Mouse (Mus musculus): ENCODE measurements around the gene Vmn1r201.

Gene Vmn1r201

DNA sequence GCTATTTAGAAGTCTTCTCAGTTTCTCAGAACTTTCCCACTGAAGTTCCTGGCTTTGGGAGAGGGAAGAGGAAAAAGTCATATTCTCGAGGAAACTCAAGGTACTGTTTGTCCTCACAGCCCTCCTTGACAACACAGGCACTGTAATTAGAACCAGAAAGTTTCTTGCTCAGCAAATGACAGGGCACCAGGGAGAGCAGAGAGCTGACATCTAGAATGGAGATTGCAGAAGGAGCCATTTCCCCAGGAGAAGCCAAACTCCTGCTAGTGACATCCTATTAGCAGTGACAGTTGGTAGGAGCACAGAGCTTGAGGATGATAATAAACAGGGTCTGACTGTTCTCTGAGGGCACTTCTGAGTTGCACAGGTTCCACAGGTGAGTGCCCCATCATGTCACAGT, at the start of gene Vmn1r201:
TSS of gene Vmn1r201 (plus strand) at position 301 of the 400 bp plus-strand sequence.
- Histone ChIP-seq H3K4me1 (replicated peaks; ENCODE audit: low read depth, low read length) (no peaks in the 10 kb centered on the region), H3K36me3 (ENCODE audit: insufficient read depth, low read length) (no peaks in the 10 kb centered on the region), H3K27me3 (ENCODE audit: insufficient read depth, low read length) (no peaks in the 10 kb centered on the region), H3K4me3 (replicated peaks; ENCODE audit: low read length) (no peak within 1 kb of the TSS), H3K9me3 (ENCODE audit: low read length) (peaks cover 5% of the 10 kb centered on the region)
- TF ChIP-seq NANOG (IDR thresholded peaks at IDR 0.05; ENCODE audit: borderline replicate concordance, low read length) = no peak
- no peak for TF ChIP-seq CTCF (conservative IDR thresholded peaks at IDR 0.05; ENCODE audit: low read length)
- TF ChIP-seq POU5F1 (IDR thresholded peaks at IDR 0.05; ENCODE audit: borderline replicate concordance, low read length) = no peak

- no peak overlapping the region for H3K4me3 ChIP-seq (replicated peaks; ENCODE audit: low read length)
- no peaks in the 10 kb centered on the region for H3K27me3 ChIP-seq (ENCODE audit: insufficient read depth, low read length)
- TF ChIP-seq CTCF (conservative IDR thresholded peaks at IDR 0.05; ENCODE audit: low read length) (no peak), POU5F1 (IDR thresholded peaks at IDR 0.05; ENCODE audit: borderline replicate concordance, low read length) (no peak), NANOG (IDR thresholded peaks at IDR 0.05; ENCODE audit: borderline replicate concordance, low read length) (no peak)
- no peaks in the 10 kb centered on the region for H3K36me3 ChIP-seq (ENCODE audit: insufficient read depth, low read length)
- no peaks in the 10 kb centered on the region for H3K4me1 ChIP-seq (replicated peaks; ENCODE audit: low read depth, low read length)
- peaks cover 5% of the 10 kb centered on the region; the same call in 1 of the 2 replicates for H3K9me3 ChIP-seq (ENCODE audit: low read length)
Observed at GRCm38 (mm10) chr13:22455145-22455544, 16.6 kb upstream of the Vmn1r201 start.

DNA sequence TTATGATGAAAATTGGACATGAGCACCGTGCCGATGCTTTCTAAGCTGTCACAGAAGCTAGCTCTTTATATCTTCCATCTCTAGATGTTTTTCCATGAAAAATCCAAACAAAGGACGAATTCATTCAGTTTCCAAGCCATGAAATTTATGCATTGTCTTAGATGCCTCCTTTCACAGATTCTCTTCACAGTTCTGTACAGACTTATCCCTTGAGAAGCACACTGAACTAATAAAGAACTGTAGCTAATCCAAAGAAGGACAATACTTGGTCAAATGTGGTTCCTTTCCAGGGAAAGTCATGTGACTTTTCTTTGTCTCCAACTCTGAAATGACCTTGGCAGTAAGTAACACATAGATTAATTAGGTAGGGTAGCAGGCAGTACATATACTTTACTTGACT, 30.7 kb downstream of the Vmn1r201 start:
- H3K4me3 ChIP-seq (replicated peaks; ENCODE audit: low read length) = no peak overlapping the region
- H3K9me3 ChIP-seq (ENCODE audit: low read length) = no peaks in the 10 kb centered on the region
- no peaks in the 10 kb centered on the region for H3K27me3 ChIP-seq (ENCODE audit: insufficient read depth, low read length)
- H3K4me1 ChIP-seq (replicated peaks; ENCODE audit: low read depth, low read length) = no peaks in the 10 kb centered on the region
- TF ChIP-seq CTCF (conservative IDR thresholded peaks at IDR 0.05; ENCODE audit: low read length) (no peak), POU5F1 (IDR thresholded peaks at IDR 0.05; ENCODE audit: borderline replicate concordance, low read length) (no peak), NANOG (IDR thresholded peaks at IDR 0.05; ENCODE audit: borderline replicate concordance, low read length) (no peak)
- H3K36me3 ChIP-seq (ENCODE audit: insufficient read depth, low read length) = no peaks in the 10 kb centered on the region

DNA sequence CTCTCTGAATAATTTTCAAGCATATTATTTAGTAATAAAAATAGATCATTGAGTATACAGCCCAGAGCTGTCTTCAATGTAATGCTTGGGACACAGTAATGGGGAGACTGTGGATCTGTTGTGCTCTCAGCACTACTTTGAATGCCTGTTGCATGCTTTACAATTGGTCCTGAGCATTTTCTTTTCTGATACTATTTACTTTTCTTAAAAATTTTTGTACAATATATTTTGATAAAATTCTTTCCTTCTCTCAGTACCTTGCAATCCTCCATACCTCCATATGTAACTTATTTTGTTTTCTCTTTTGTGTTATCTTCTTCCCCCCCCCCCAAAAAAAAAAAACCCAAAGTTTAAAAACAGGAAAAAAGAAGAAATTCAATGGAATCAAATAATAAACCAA, 33.6 kb downstream of the Vmn1r201 start, which contains the start of gene Vmn1r202:
TSS of gene Vmn1r202 (minus strand) at position 101 of the 400 bp plus-strand sequence.
- Histone ChIP-seq H3K4me1 (replicated peaks; ENCODE audit: low read depth, low read length) (no peaks in the 10 kb centered on the region), H3K36me3 (ENCODE audit: insufficient read depth, low read length) (no peaks in the 10 kb centered on the region), H3K4me3 (replicated peaks; ENCODE audit: low read length) (no peak within 1 kb of the TSS), H3K9me3 (ENCODE audit: low read length) (no peaks in the 10 kb centered on the region), H3K27me3 (ENCODE audit: insufficient read depth, low read length) (no peaks in the 10 kb centered on the region)
- TF ChIP-seq POU5F1 (IDR thresholded peaks at IDR 0.05; ENCODE audit: borderline replicate concordance, low read length) (no peak), NANOG (IDR thresholded peaks at IDR 0.05; ENCODE audit: borderline replicate concordance, low read length) (no peak), CTCF (conservative IDR thresholded peaks at IDR 0.05; ENCODE audit: low read length) (no peak)

DNA sequence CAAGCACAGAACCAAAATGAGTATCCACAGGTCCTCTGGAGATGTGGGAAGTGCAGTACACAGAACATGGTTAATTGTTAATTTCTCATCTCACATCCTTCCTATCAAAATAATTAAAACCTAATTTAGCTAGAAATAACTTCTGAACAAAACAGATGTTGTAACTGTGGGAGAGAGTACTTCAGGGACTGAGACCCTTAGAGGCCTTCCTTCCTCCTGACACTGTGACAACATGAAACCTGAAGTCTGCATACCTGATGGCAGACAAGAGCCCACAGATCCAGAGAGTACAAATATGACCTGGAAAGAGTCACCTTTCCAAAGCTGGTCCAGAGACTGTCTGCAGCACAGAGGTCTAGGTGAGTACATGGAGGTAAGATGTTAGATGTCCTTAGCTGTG, 46.1 kb downstream of the Vmn1r201 start, which contains the start of gene Vmn1r203:
TSS of gene Vmn1r203 (plus strand) at position 301 of the 400 bp plus-strand sequence.
- Histone ChIP-seq H3K36me3 (ENCODE audit: insufficient read depth, low read length) (no peaks in the 10 kb centered on the region), H3K9me3 (ENCODE audit: low read length) (no peaks in the 10 kb centered on the region), H3K4me3 (replicated peaks; ENCODE audit: low read length) (no peak within 1 kb of the TSS), H3K27me3 (ENCODE audit: insufficient read depth, low read length) (no peaks in the 10 kb centered on the region), H3K4me1 (replicated peaks; ENCODE audit: low read depth, low read length) (no peaks in the 10 kb centered on the region)
- TF ChIP-seq NANOG (IDR thresholded peaks at IDR 0.05; ENCODE audit: borderline replicate concordance, low read length) = no peak

All from E14TG2a.4 (cell line).